Mouse (Mus musculus) heart, adult 9 months (tissue): ENCODE data around the gene Cel.

Experiments used
- DNase-seq, 2 experiments: peaks; one replicate each; pipeline ENCODE4 v3.0.0; 2022; ENCODE audit warnings: low spot score in 2 of 2

The Cel gene

GRCm38 (mm10) chr2:28585043-28585571 lies 21.9 kb upstream of the Cel start:
- DNase-seq, result peak; percentile 61 to 78

GRCm38 (mm10) chr2:28583651-28584050 lies 20.4 kb upstream of the Cel start, which contains the start of gene Gtf3c5:
Gene Gtf3c5 (minus strand): TSS chr2:28583751.
- DNase-seq, result no peak

GRCm38 (mm10) chr2:28582647-28583353 lies 19.6 kb upstream of the Cel start:
- peak; percentile 89 for DNase-seq

GRCm38 (mm10) chr2:28578003-28578402 lies 14.8 kb upstream of the Cel start:
- no peak for DNase-seq

GRCm38 (mm10) chr2:28576815-28577214 lies 13.6 kb upstream of the Cel start:
- no peak for DNase-seq

- no peak for DNase-seq
These were observed 12.1 kb upstream of the Cel start for GRCm38 (mm10) chr2:28575341-28575740.

- DNase-seq, result no peak
These were observed 6.7 kb upstream of the Cel start for GRCm38 (mm10) chr2:28569903-28570302.

- peak; percentile 26 to 48 for DNase-seq
These were observed 3.3 kb upstream of the Cel start for GRCm38 (mm10) chr2:28566545-28566944.

GRCm38 (mm10) chr2:28564380-28564779 lies 1.2 kb upstream of the Cel start:
- DNase-seq, result no peak

GRCm38 (mm10) chr2:28563830-28564229 lies 627 bp upstream of the Cel start:
- no peak for DNase-seq

GRCm38 (mm10) chr2:28557452-28557851 lies 5.8 kb downstream of the Cel start:
- DNase-seq, result no peak

- no peak for DNase-seq
These were observed 10.9 kb downstream of the Cel start for GRCm38 (mm10) chr2:28552301-28552700.

- DNase-seq, result no peak
These were observed 14.0 kb downstream of the Cel start for GRCm38 (mm10) chr2:28549157-28549556.

GRCm38 (mm10) chr2:28547237-28548172 lies 15.7 kb downstream of the Cel start:
- peak; percentile 57 to 81 for DNase-seq

GRCm38 (mm10) chr2:28546560-28546959 lies 16.6 kb downstream of the Cel start:
- no peak for DNase-seq

GRCm38 (mm10) chr2:28545976-28546375 lies 17.2 kb downstream of the Cel start:
- DNase-seq, result no peak

- no peak for DNase-seq
These were observed 19.3 kb downstream of the Cel start for GRCm38 (mm10) chr2:28543894-28544293.

GRCm38 (mm10) chr2:28540587-28541227 lies 22.5 kb downstream of the Cel start:
- no peak for DNase-seq

GRCm38 (mm10) chr2:28539949-28540348 lies 23.3 kb downstream of the Cel start:
- peak; percentile 52 to 80 for DNase-seq

- DNase-seq, result peak; percentile 64 to 78
These were observed 24.0 kb downstream of the Cel start for GRCm38 (mm10) chr2:28539206-28539605.

GRCm38 (mm10) chr2:28538817-28539128 lies 24.4 kb downstream of the Cel start:
- DNase-seq, result no peak
